ENCODE assay signal across 29 mouse cellular contexts in genomic region chr11:61962684-61963083, GRCm38 (mm10). TPM values are rescaled to one million over a fixed set of nuclear protein-coding genes. Genes with fewer than 3 reads are reported as not detected.
A peak's percentile ranks its signal among the peaks of the same experiment; 100 is the strongest.
DNase-seq lines count a peak whose midpoint lies in the region; ATAC-seq lines count a peak whose summit lies in the region.
"Had no signal": no experiment of that assay in that cellular context is flagged by ENCODE, and none has a peak within 500 bp of the region (broad histone marks: within the 10 kb centered on the region; RNA-seq: fewer than 3 reads in every experiment).

No protein-coding gene starts in this region.

- 41% methylated on average over 6 of the region's 6 CpGs for WGBS in liver, embryonic 11.5 days
- WGBS in liver, embryonic 15.5 days (ENCODE audit: insufficient replicate concordance) = 22% methylated on average over 6 of the region's 6 CpGs

- no peak for DNase-seq in liver, embryonic 11.5 days (ENCODE audit: low spot score)
- DNase-seq in liver = no peak
- DNase-seq in splenic B cell, adult 2 months (ENCODE audit: low read depth, low spot score) = peak; percentile 41
- no peak for DNase-seq in layer of hippocampus, postnatal 14 days (ENCODE audit: low spot score in 2 of 2)
- DNase-seq in left cerebral cortex, adult 8-10 months (ENCODE audit: low spot score in 2 of 2) = no peak
- DNase-seq: adrenal gland, postnatal 10 days; cerebellum, adult 8-10 months; gastrocnemius, adult 2 months; gastrocnemius, postnatal 36 days; heart, postnatal 14 days; kidney, adult 11 months; kidney, postnatal 14 days; lung, adult 2 months; lung, postnatal 10 days; thymus, postnatal 14 days had no signal

- H3K27ac ChIP-seq in liver, embryonic 11.5 days (ENCODE audit: low read depth, low read length) = no peak overlapping the region
- H3K27ac ChIP-seq in liver, embryonic 15.5 days (replicated peaks) = peak overlapping the region; percentile 67
- H3K27ac ChIP-seq: forebrain, embryonic 15.5 days; gastrocnemius, adult 2 months; hindbrain, embryonic 10.5 days; hindbrain, embryonic 15.5 days; left cerebral cortex, adult 2 months; limb, embryonic 13.5 days; midbrain, embryonic 12.5 days; neural tube, embryonic 13.5 days; stomach, embryonic 15.5 days had no signal

- no peak overlapping the region for H3K4me3 ChIP-seq in liver, embryonic 11.5 days (ENCODE audit: low read depth, low read length)
- no peak overlapping the region for H3K4me3 ChIP-seq in liver, embryonic 15.5 days (replicated peaks)
- H3K4me3 ChIP-seq: forebrain, embryonic 15.5 days; gastrocnemius, adult 2 months; hindbrain, embryonic 10.5 days; hindbrain, embryonic 15.5 days; left cerebral cortex, adult 2 months; limb, embryonic 13.5 days; megakaryocyte, embryonic 14.5 days; midbrain, embryonic 12.5 days; myocyte; neural tube, embryonic 13.5 days; stomach, embryonic 15.5 days had no signal

- ATAC-seq in liver, embryonic 11.5 days (replicated peaks; ENCODE audit: low FRiP score) = no peak
- ATAC-seq in granulocyte monocyte progenitor cell, adult 5-6 weeks (replicated peaks; ENCODE audit: poor library complexity, severe bottlenecking) = peak; percentile 66
- ATAC-seq in liver, embryonic 15.5 days (ENCODE audit: insufficient read depth) = no peak
- ATAC-seq: forebrain, embryonic 15.5 days; inflammation-experienced regulatory T-cells, adult 6 months had no signal

- H3K9ac ChIP-seq in liver, embryonic 11.5 days (ENCODE audit: low read depth, low read length) = no peak overlapping the region
- no peak overlapping the region for H3K9ac ChIP-seq in liver, embryonic 15.5 days
- H3K9ac ChIP-seq: forebrain, embryonic 15.5 days; hindbrain, embryonic 15.5 days; limb, embryonic 13.5 days; midbrain, embryonic 12.5 days; neural tube, embryonic 13.5 days; stomach, embryonic 15.5 days had no signal

- H3K9me3 ChIP-seq in liver, embryonic 11.5 days (ENCODE audit: control insufficient read depth, low read length) = no peaks in the 10 kb centered on the region
- H3K9me3 ChIP-seq in liver, embryonic 15.5 days (replicated peaks) = no peaks in the 10 kb centered on the region
- H3K9me3 ChIP-seq: forebrain, embryonic 15.5 days; G1E; hindbrain, embryonic 10.5 days; hindbrain, embryonic 15.5 days; limb, embryonic 13.5 days; megakaryocyte, embryonic 14.5 days; midbrain, embryonic 12.5 days; neural tube, embryonic 13.5 days; stomach, embryonic 15.5 days had no signal

- no peaks in the 10 kb centered on the region; the same call in 1 of the 2 replicates for H3K27me3 ChIP-seq in liver, embryonic 11.5 days (replicated peaks; ENCODE audit: control insufficient read depth, insufficient read depth, low read length)
- H3K27me3 ChIP-seq in liver, embryonic 15.5 days = 0 out of 2 replicates have a peak, but pooled peaks cover 7% of the 10 kb centered on the region
- H3K27me3 ChIP-seq in splenic B cell, adult 2 months (ENCODE audit: control insufficient read depth, insufficient read depth, low read length, poor library complexity, severe bottlenecking) = no peaks in the 10 kb centered on the region
- H3K27me3 ChIP-seq: forebrain, embryonic 15.5 days had no signal

- peak overlapping the region; percentile 1; the same call in 1 of the 2 replicates for H3K4me2 ChIP-seq in liver, embryonic 11.5 days
- H3K4me2 ChIP-seq in liver, embryonic 15.5 days = peak overlapping the region; percentile 25
- H3K4me2 ChIP-seq: forebrain, embryonic 15.5 days; hindbrain, embryonic 15.5 days; limb, embryonic 13.5 days; midbrain, embryonic 12.5 days; neural tube, embryonic 13.5 days; stomach, embryonic 15.5 days had no signal

- no peaks in the 10 kb centered on the region for H3K36me3 ChIP-seq in liver, embryonic 11.5 days (ENCODE audit: control insufficient read depth, insufficient read depth, low read length)
- H3K36me3 ChIP-seq in liver, embryonic 15.5 days (replicated peaks) = peaks cover 9% of the 10 kb centered on the region
- H3K36me3 ChIP-seq in splenic B cell, adult 2 months (ENCODE audit: control insufficient read depth, insufficient read depth, low read length, poor library complexity, severe bottlenecking) = no peaks in the 10 kb centered on the region
- H3K36me3 ChIP-seq: forebrain, embryonic 15.5 days; hindbrain, embryonic 10.5 days; hindbrain, embryonic 15.5 days; limb, embryonic 13.5 days; midbrain, embryonic 12.5 days; neural tube, embryonic 13.5 days; stomach, embryonic 15.5 days had no signal

- H3K4me1 ChIP-seq in liver, embryonic 11.5 days (replicated peaks; ENCODE audit: control insufficient read depth, insufficient read depth, low read length) = peaks cover 38% of the 10 kb centered on the region
- peaks cover 84% of the 10 kb centered on the region for H3K4me1 ChIP-seq in liver, embryonic 15.5 days (replicated peaks)
- H3K4me1 ChIP-seq: forebrain, embryonic 15.5 days; hindbrain, embryonic 10.5 days; limb, embryonic 13.5 days; midbrain, embryonic 12.5 days; stomach, embryonic 15.5 days had no signal

RNA-seq across cellular contexts. Expression of gene Specc1, which starts 6.1 kb away (rescaled TPM):
- 23.6 and 23.7 TPM in 2 replicates for polyA plus RNA-seq in liver, embryonic 11.5 days (2014; fragmentation: Nextera tagmentation; extraction: Ambion mirVana)
- total RNA-seq in granulocyte monocyte progenitor cell, adult 5-6 weeks (2014; fragmentation: Nextera tagmentation) = 14.4 and 16.0 TPM in 2 replicates
- total RNA-seq in granulocyte monocyte progenitor cell, adult 5-6 weeks (2017) = 21.6 and 26.0 TPM in 2 replicates
- 54.4 and 57.0 TPM in 2 replicates for polyA plus RNA-seq in liver, embryonic 15.5 days (2015; fragmentation: Nextera tagmentation; extraction: Ambion mirVana)
- 10 to 100 TPM; 66.1 to 69.8 TPM for total RNA-seq in layer of hippocampus, postnatal 14 days (2021)
- total RNA-seq in left cerebral cortex, adult 8-10 months (2022) = 10 to 100 TPM; 65.3 to 75.0 (median 70.4) TPM

RNA-seq across cellular contexts. Expression of gene Akap10, which starts 32.6 kb away (rescaled TPM):
- polyA plus RNA-seq in liver, embryonic 11.5 days (2014; fragmentation: Nextera tagmentation; extraction: Ambion mirVana) = 17.9 and 19.4 TPM in 2 replicates
- 36.8 and 52.6 TPM in 2 replicates for total RNA-seq in granulocyte monocyte progenitor cell, adult 5-6 weeks (2014; fragmentation: Nextera tagmentation)
- total RNA-seq in granulocyte monocyte progenitor cell, adult 5-6 weeks (2017) = 37.5 and 42.1 TPM in 2 replicates
- polyA plus RNA-seq in liver, embryonic 15.5 days (2015; fragmentation: Nextera tagmentation; extraction: Ambion mirVana) = 7.9 and 8.0 TPM in 2 replicates
- total RNA-seq in layer of hippocampus, postnatal 14 days (2021) = 10 to 100 TPM; 31.2 to 33.9 TPM
- 10 to 100 TPM; 31.8 to 34.0 (median 33.0) TPM for total RNA-seq in left cerebral cortex, adult 8-10 months (2022)
